Mouse (Mus musculus): ENCODE measurements around the gene Gm17027. TPM values are rescaled to one million over a fixed set of nuclear protein-coding genes. Genes with fewer than 3 reads are reported as not detected.
"Not testable (repeated sequence)": the region's sequence is repeated elsewhere in the genome, so short reads cannot be mapped to it uniquely, and the experiment has no call there.

Gene Gm17027
- not detected in 2 replicates for polyA plus RNA-seq (2015; fragmentation: Nextera tagmentation; extraction: Ambion mirVana)

DNA sequence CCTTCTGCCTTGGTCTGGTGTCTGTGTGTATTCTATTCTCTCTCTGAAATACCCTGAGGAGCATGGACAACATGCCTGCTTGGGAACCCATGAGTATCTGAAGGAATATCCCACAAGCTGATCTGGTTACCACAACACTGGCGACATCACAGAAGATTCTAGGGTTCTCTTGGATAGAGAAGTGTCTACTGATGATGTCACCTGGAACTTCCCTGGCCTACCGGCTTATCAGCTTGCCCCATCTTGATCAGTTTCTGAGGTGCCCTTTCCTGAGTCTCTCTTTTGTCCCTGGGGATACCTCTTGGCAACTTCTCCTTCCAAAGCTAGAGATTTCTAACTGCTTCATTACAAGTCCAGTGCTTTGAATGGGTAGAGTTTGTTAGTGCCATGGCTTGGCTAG is at the start of gene Gm17027:
TSS of gene Gm17027 (minus strand) at position 101 of the 400 bp plus-strand sequence.
- WGBS, result 90% methylated on average over 1 of the region's 2 CpGs
- H3K4me2 ChIP-seq (replicated peaks; ENCODE audit: low read depth, low read length); ATAC-seq; H3K36me3 ChIP-seq (ENCODE audit: insufficient read depth, low read length); H3K4me3 ChIP-seq (ENCODE audit: low read depth, low read length); H3K9me3 ChIP-seq (ENCODE audit: low read length); H3K27ac ChIP-seq (ENCODE audit: low read length); H3K27me3 ChIP-seq (replicated peaks; ENCODE audit: insufficient read depth, low read length); H3K9ac ChIP-seq (replicated peaks; ENCODE audit: low read depth); DNase-seq (ENCODE audit: low spot score); H3K4me1 ChIP-seq (ENCODE audit: insufficient read depth, low read depth, low read length): not testable (repeated sequence)

- WGBS, result no CpG with 5 or more reads among the region's 1 CpGs
- ATAC-seq; DNase-seq (ENCODE audit: low spot score): not testable (repeated sequence)
These were observed 28.3 kb upstream of the Gm17027 start, which contains the start of gene Gm3573 for GRCm38 (mm10) chr14:42190691-42191090. Gene Gm3573 (minus strand): TSS chr14:42190791.

DNA sequence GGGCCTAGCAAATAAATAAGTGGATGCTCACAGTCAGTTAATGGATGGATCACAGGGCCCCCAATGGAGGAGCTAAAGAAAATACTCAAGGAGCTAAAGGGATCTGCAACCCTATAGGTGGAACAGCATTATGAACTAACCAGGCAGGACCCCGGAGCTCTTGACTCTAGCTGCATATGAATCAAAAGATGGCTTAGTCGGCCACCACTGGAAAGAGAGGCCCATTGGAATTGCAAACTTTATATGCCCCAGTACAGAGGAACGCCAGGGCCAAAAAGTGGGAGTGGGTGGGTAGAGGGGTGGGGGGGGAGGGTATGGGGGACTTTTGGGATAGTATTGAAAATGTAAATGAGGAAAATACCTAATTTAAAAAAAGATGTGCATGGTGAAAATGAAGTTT is 21.5 kb upstream of the Gm17027 start:
- not testable (repeated sequence) for H3K27ac ChIP-seq (ENCODE audit: low read length); H3K4me2 ChIP-seq (replicated peaks; ENCODE audit: low read depth, low read length); H3K36me3 ChIP-seq (ENCODE audit: insufficient read depth, low read length); H3K4me1 ChIP-seq (ENCODE audit: insufficient read depth, low read depth, low read length); ATAC-seq; H3K27me3 ChIP-seq (replicated peaks; ENCODE audit: insufficient read depth, low read length); H3K9ac ChIP-seq (replicated peaks; ENCODE audit: low read depth); H3K4me3 ChIP-seq (ENCODE audit: low read depth, low read length); DNase-seq (ENCODE audit: low spot score); H3K9me3 ChIP-seq (ENCODE audit: low read length)
- 74% methylated on average over 3 of the region's 3 CpGs for WGBS

More at GRCm38 (mm10) chr14:42190691-42191090, 28.3 kb upstream of the Gm17027 start, which contains the start of gene Gm3573:
- H3K9ac ChIP-seq (replicated peaks; ENCODE audit: low read depth); H3K4me2 ChIP-seq (replicated peaks; ENCODE audit: low read depth, low read length); H3K4me1 ChIP-seq (ENCODE audit: insufficient read depth, low read depth, low read length); H3K9me3 ChIP-seq (ENCODE audit: low read length); H3K27ac ChIP-seq (ENCODE audit: low read length); H3K4me3 ChIP-seq (ENCODE audit: low read depth, low read length); H3K36me3 ChIP-seq (ENCODE audit: insufficient read depth, low read length); H3K27me3 ChIP-seq (replicated peaks; ENCODE audit: insufficient read depth, low read length): not testable (repeated sequence)

GRCm38 (mm10) chr14:42134571-42134970 is 27.9 kb downstream of the Gm17027 start:
- not testable (repeated sequence) for H3K4me2 ChIP-seq (replicated peaks; ENCODE audit: low read depth, low read length); H3K27me3 ChIP-seq (replicated peaks; ENCODE audit: insufficient read depth, low read length); H3K27ac ChIP-seq (ENCODE audit: low read length); DNase-seq (ENCODE audit: low spot score); H3K4me1 ChIP-seq (ENCODE audit: insufficient read depth, low read depth, low read length); ATAC-seq; H3K9me3 ChIP-seq (ENCODE audit: low read length); H3K4me3 ChIP-seq (ENCODE audit: low read depth, low read length); H3K9ac ChIP-seq (replicated peaks; ENCODE audit: low read depth); H3K36me3 ChIP-seq (ENCODE audit: insufficient read depth, low read length)
- 81% methylated on average over 6 of the region's 8 CpGs for WGBS

DNA sequence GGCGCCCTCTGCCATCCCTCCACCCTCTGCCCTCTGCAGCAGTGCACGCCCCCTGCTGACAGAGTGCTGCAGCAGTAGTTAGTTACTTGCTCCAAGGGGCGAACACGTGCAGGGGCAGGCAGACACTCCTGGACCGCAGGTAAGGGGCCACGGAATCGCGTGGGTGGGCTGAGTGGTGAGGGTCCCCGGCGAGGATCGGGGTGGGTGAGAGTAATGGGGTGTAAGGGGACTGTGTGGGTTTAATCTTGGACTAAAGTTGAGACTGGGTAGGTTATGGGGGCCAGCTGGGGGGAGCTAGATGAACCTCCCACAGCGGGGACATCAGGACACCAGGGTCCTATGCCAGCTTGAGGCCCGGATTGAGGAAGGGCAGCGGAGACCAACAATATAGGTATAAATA is 28.6 kb downstream of the Gm17027 start:
- not testable (repeated sequence) for H3K4me3 ChIP-seq (ENCODE audit: low read depth, low read length); DNase-seq (ENCODE audit: low spot score); H3K9me3 ChIP-seq (ENCODE audit: low read length); ATAC-seq; H3K4me2 ChIP-seq (replicated peaks; ENCODE audit: low read depth, low read length); H3K27ac ChIP-seq (ENCODE audit: low read length); H3K9ac ChIP-seq (replicated peaks; ENCODE audit: low read depth); H3K36me3 ChIP-seq (ENCODE audit: insufficient read depth, low read length); H3K27me3 ChIP-seq (replicated peaks; ENCODE audit: insufficient read depth, low read length); H3K4me1 ChIP-seq (ENCODE audit: insufficient read depth, low read depth, low read length)
- WGBS, result 53% methylated on average over 9 of the region's 14 CpGs

DNA sequence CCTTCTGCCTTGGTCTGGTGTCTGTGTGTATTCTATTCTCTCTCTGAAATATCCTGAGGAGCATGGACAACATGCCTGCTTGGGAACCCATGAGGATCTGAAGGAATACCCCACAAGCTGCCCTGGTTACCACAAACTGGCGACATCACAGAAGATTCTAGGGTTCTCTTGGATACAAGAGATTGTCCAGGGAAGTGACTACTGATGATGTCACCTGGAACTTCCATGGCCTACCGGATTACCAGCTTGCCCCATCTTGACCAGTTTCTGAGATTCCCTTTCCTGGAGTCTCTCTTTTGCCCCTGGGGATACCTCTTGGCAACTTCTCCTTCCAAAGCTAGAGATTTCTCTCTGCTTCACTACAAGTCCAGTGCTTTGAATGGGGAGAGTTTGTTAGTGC is 45.2 kb downstream of the Gm17027 start, which contains the start of gene Gm7951:
TSS of gene Gm7951 (minus strand) at position 101 of the 400 bp plus-strand sequence.
- H3K27me3 ChIP-seq (replicated peaks; ENCODE audit: insufficient read depth, low read length); H3K9me3 ChIP-seq (ENCODE audit: low read length); H3K9ac ChIP-seq (replicated peaks; ENCODE audit: low read depth); H3K36me3 ChIP-seq (ENCODE audit: insufficient read depth, low read length); H3K4me3 ChIP-seq (ENCODE audit: low read depth, low read length); H3K27ac ChIP-seq (ENCODE audit: low read length); ATAC-seq; DNase-seq (ENCODE audit: low spot score); H3K4me1 ChIP-seq (ENCODE audit: insufficient read depth, low read depth, low read length); H3K4me2 ChIP-seq (replicated peaks; ENCODE audit: low read depth, low read length): not testable (repeated sequence)
- no CpG with 5 or more reads among the region's 2 CpGs for WGBS

Other genes with a start within 250 kb of the Gm17027 start
- gene 1700049E17Rik1, start 237.7 kb downstream of the Gm17027 start, polyA plus RNA-seq (2015; fragmentation: Nextera tagmentation; extraction: Ambion mirVana), result not detected in 2 replicates
- gene 1700024B05Rik, start 218.6 kb downstream of the Gm17027 start, polyA plus RNA-seq (2015; fragmentation: Nextera tagmentation; extraction: Ambion mirVana), result not detected in 2 replicates
- gene Gm6401, start 194.7 kb downstream of the Gm17027 start, polyA plus RNA-seq (2015; fragmentation: Nextera tagmentation; extraction: Ambion mirVana), result not detected in 2 replicates
- not detected in 2 replicates for gene Gm3543, start 179.3 kb downstream of the Gm17027 start, polyA plus RNA-seq (2015; fragmentation: Nextera tagmentation; extraction: Ambion mirVana)
- not detected in 2 replicates for gene Gm7951, start 45.3 kb downstream of the Gm17027 start, polyA plus RNA-seq (2015; fragmentation: Nextera tagmentation; extraction: Ambion mirVana)
- gene Gm3573, start 28.2 kb upstream of the Gm17027 start, polyA plus RNA-seq (2015; fragmentation: Nextera tagmentation; extraction: Ambion mirVana), result not detected in 2 replicates
- gene Gm17026, start 97.4 kb upstream of the Gm17027 start, polyA plus RNA-seq (2015; fragmentation: Nextera tagmentation; extraction: Ambion mirVana), result not detected in 2 replicates
- not detected in 2 replicates for gene Gm9611, start 134.7 kb upstream of the Gm17027 start, polyA plus RNA-seq (2015; fragmentation: Nextera tagmentation; extraction: Ambion mirVana)
- not detected in 2 replicates for gene Gm7995, start 147.6 kb upstream of the Gm17027 start, polyA plus RNA-seq (2015; fragmentation: Nextera tagmentation; extraction: Ambion mirVana)

Measured in lung, postnatal 0 days (tissue).